Mouse (Mus musculus): ENCODE results near the gene Akr1cl.
A peak's percentile ranks its signal among the peaks of the same experiment; 100 is the strongest.

Gene Akr1cl

DNA sequence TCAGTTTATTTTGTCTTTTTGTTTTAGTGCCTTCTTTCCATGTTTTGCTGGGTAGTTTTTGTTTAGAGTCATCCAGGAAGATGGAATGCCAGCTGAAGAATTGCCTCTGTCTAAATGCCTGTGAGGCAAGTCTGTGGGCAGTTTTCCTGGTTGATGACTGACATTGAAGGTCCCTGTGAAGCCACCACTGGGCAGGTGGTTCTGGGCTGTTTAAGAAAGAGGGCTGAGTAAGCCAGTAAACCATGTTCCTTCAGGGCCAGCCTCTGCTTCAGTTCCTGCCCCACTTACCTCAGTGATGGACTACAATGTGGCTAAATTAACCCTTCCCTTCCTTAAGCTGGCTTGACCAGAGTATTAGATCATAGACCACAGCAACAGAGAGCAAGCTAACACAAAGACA is 44.4 kb downstream of the Akr1cl start:
- DNase-seq (ENCODE audit: low read depth, low spot score): no peak

DNA sequence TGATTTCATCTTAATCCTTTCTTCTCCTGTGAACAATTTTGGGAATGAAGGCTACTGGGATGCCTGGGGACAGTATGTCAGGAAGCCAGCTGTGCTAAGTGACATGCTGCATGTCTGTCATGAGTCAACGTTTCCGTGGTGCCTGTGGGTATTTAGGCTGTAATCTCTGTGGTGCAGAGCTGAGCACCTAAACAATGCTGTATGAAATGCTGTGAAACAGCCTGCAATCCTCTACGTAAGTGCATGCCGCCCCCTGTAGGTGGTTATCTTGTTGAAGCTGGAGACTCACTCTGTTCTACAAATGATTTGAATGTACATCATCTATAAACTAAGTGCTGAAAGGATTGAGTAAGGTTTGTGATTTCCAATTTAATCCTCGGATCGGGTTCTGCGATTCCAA is 46.4 kb downstream of the Akr1cl start:
- DNase-seq (ENCODE audit: low read depth, low spot score): peak; percentile 52

DNA sequence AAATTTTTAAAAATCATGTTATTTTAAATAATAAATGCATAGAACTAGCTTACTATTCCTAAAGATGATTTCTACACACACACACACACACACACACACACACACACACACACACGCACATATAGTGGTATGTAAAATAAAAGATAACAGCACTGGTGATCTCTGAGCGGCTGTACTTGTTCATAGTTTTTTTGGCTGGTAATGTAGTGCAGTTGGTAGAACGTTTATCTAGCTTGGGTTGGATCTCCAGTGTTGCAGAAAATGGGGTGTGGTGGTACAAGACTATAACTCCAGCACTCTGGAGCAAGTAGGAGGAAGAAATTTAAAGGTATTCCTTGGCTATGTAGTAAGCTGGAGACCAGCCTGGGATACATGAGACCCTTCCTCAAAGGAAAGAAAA is 49.3 kb downstream of the Akr1cl start:
- DNase-seq (ENCODE audit: low read depth, low spot score): no peak

DNA sequence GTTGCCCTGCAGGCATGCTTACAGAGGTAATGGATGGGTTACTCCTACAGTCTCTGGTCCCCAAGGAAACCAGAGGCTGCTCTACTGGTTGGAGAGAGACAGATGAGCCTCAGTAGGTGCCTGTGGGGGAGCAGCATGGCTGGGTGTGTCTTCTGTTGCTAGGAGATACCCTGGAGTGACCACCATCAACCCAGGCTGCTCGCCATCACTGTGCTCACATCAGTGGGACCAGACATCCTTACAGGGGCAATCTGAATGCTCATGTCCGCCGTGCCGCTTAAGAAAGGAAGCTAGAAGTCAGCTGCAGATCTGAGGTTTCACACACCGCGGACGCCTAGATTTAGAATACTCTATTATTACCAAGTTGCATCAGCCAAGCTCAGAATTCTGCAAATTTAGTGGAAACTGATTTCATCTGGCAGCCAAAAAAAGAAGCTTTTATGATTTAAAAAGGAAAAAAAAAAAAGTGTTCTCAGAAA is 54.2 kb downstream of the Akr1cl start:
- DNase-seq (ENCODE audit: low read depth, low spot score): no peak

DNA sequence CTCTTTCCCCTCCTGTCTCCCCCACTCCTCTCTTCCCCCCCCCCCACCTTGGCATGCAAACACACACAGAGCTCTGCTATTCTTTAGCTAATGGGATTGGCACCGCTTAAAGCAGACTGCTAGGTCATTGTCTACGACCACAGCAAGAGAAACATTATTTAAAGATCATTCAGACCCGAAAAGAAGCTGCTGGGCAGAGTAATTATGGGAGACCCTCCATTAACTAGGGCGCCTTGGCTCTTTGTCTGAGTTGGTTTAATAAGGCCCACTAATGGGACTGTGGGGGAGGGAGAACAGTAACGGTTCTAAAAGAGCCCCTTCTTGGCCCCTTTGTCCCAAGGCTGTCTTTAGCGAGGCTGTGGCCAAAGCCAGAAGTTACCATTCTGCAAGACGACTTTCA is 57.2 kb downstream of the Akr1cl start:
- no peak for DNase-seq (ENCODE audit: low read depth, low spot score)

DNA sequence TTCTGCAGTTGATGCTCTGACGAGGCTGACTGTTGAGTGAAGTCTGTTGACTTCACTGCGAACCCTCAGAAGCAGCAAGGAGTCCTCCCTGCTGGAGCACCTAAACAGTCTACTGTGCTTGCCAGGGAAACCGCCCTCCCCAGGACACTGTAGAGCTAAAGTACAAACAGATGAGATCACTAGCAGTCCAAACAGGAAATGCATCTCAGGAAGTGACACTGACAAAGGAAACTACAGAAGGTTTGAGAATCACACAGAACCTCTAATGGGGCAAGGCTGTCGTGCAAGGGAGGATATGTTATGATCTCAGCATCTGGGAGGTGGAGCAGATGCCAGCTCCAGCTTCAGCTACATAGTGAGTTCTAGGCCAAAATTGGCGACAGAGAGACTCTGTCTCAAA is 61.9 kb downstream of the Akr1cl start:
- DNase-seq (ENCODE audit: low read depth, low spot score): peak; percentile 72

Measured in CD4-positive helper T cell, adult 2 months (primary cell).